Mouse (Mus musculus): ENCODE results near the gene Reep1.

Gene Reep1

GRCm38 (mm10) chr6:71738611-71739010 lies 31.2 kb downstream of the Reep1 start:
- peak; percentile 34 for DNase-seq

GRCm38 (mm10) chr6:71740921-71741320 lies 33.6 kb downstream of the Reep1 start:
- DNase-seq, result peak; percentile 69

GRCm38 (mm10) chr6:71741998-71742636 lies 34.8 kb downstream of the Reep1 start:
- no peak for DNase-seq

GRCm38 (mm10) chr6:71744934-71745333 lies 37.6 kb downstream of the Reep1 start:
- DNase-seq, result no peak

GRCm38 (mm10) chr6:71745482-71746234 lies 38.3 kb downstream of the Reep1 start:
- DNase-seq, result no peak

GRCm38 (mm10) chr6:71746246-71746645 lies 38.9 kb downstream of the Reep1 start:
- no peak for DNase-seq

GRCm38 (mm10) chr6:71746846-71747245 lies 39.5 kb downstream of the Reep1 start:
- no peak for DNase-seq

- DNase-seq, result no peak
Observed at GRCm38 (mm10) chr6:71751602-71752001, 44.2 kb downstream of the Reep1 start.

GRCm38 (mm10) chr6:71752791-71753464 lies 45.6 kb downstream of the Reep1 start:
- DNase-seq, result peak; percentile 66

- DNase-seq, result no peak
Observed at GRCm38 (mm10) chr6:71757039-71757894, 49.9 kb downstream of the Reep1 start.

- DNase-seq, result no peak
Observed at GRCm38 (mm10) chr6:71758780-71759179, 51.4 kb downstream of the Reep1 start.

GRCm38 (mm10) chr6:71760073-71760472 lies 52.7 kb downstream of the Reep1 start:
- no peak for DNase-seq

- no peak for DNase-seq
Observed at GRCm38 (mm10) chr6:71767761-71768160, 60.4 kb downstream of the Reep1 start.

- DNase-seq, result peak; percentile 22
Observed at GRCm38 (mm10) chr6:71769901-71770690, 62.7 kb downstream of the Reep1 start.

GRCm38 (mm10) chr6:71770856-71771255 lies 63.5 kb downstream of the Reep1 start:
- no peak for DNase-seq

GRCm38 (mm10) chr6:71771282-71771681 lies 63.9 kb downstream of the Reep1 start:
- DNase-seq, result no peak

- no peak for DNase-seq
Observed at GRCm38 (mm10) chr6:71772156-71772555, 64.8 kb downstream of the Reep1 start.

- DNase-seq, result no peak
Observed at GRCm38 (mm10) chr6:71772636-71773208, 65.4 kb downstream of the Reep1 start.

- no peak for DNase-seq
Observed at GRCm38 (mm10) chr6:71778016-71778415, 70.7 kb downstream of the Reep1 start.

- no peak for DNase-seq
Observed at GRCm38 (mm10) chr6:71779831-71780230, 72.5 kb downstream of the Reep1 start.

GRCm38 (mm10) chr6:71780431-71780830 lies 73.1 kb downstream of the Reep1 start:
- no peak for DNase-seq

GRCm38 (mm10) chr6:71783165-71783564 lies 75.8 kb downstream of the Reep1 start:
- no peak for DNase-seq

Data from cerebellum, adult 9-10 months (tissue).